Mouse (Mus musculus) lung, embryonic 14.5 days (tissue): ENCODE results near the gene Atpif1. TPM values are rescaled to one million over a fixed set of nuclear protein-coding genes. Genes with fewer than 3 reads are reported as not detected.

Experiments
- ATAC-seq: fragments of 200-750 bp; cut with Nextera tagmentation; 2 replicates; pipeline ENCODE4 v1.8.0; 2017; ENCODE audit warnings: mild to moderate bottlenecking, moderate TSS enrichment, moderate library complexity; ENCODE audit not compliant: insufficient read depth
- DNase-seq: peaks from one replicate; pipeline ENCODE4 v3.0.0-alpha.2; 2015
- H3K27ac ChIP-seq: fragments of 300-500 bp; sonication (generic); 2 replicates; pipeline ENCODE4 v1.5.1; 2014; ENCODE audit warnings: low read depth, mild to moderate bottlenecking, moderate library complexity
- H3K27me3 ChIP-seq: fragments of 300-500 bp; sonication (generic); 2 replicates; pipeline ENCODE4 v1.6.1; 2014; ENCODE audit warnings: low read length, control low read depth; ENCODE audit not compliant: insufficient read depth
- H3K36me3 ChIP-seq: fragments of 300-500 bp; sonication (generic); 2 replicates; pipeline ENCODE4 v1.6.1; 2014; ENCODE audit warnings: control low read depth; ENCODE audit not compliant: insufficient read depth
- H3K4me1 ChIP-seq: fragments of 300-500 bp; sonication (generic); 2 replicates; pipeline ENCODE4 v1.6.1; 2014; ENCODE audit warnings: antibody characterized with exemption, control low read depth; ENCODE audit not compliant: insufficient read depth
- H3K4me2 ChIP-seq: fragments of 300-500 bp; sonication (generic); 2 replicates; pipeline ENCODE4 v1.6.1; 2014; ENCODE audit warnings: mild to moderate bottlenecking
- H3K4me3 ChIP-seq: fragments of 300-500 bp; sonication (generic); 2 replicates; pipeline ENCODE4 v1.5.1; 2014; ENCODE audit warnings: low read depth, low read length
- H3K9ac ChIP-seq: fragments of 300-500 bp; sonication (generic); 2 replicates; pipeline ENCODE4 v1.6.1; 2014
- H3K9me3 ChIP-seq: fragments of 300-500 bp; sonication (generic); 2 replicates; pipeline ENCODE4 v1.6.1; 2016; ENCODE audit warnings: low read depth, low read length, control low read depth
- CTCF ChIP-seq: IDR thresholded peaks from 2 replicates; pipeline ENCODE4 v1.5.1; 2016; ENCODE audit warnings: antibody characterized with exemption, low read depth
- WGBS: fragments of 180-500 bp; shearing (Covaris S2); extraction: QIAGEN DNeasy Blood & Tissue Kit; methylation state at CpG from one replicate; pipeline ENCODE4 v1.1.7; 2014; 5-methylcytosine and 5-hydroxymethylcytosine counted together
- polyA plus RNA-seq: library from polyadenylated mRNA; unstranded; fragments of >200 nt; fragmentation: Nextera tagmentation; extraction: Ambion mirVana; gene quantifications from 2 replicates; pipeline ENCODE4 v1.2.1, GENCODE M21; 2014

Gene Atpif1
- polyA plus RNA-seq, 1 experiment from 2014 or later: 1,179 TPM

- Histone ChIP-seq H3K4me3 (no peak overlapping the region), H3K27me3 (no peaks in the 10 kb centered on the region), H3K27ac (no peak overlapping the region), H3K9ac (no peak overlapping the region), H3K9me3 (no peaks in the 10 kb centered on the region), H3K36me3 (peaks cover 21% of the 10 kb centered on the region), H3K4me1 (peaks cover 8% of the 10 kb centered on the region; the same call in 1 of the 2 replicates), H3K4me2 (no peak overlapping the region)
- ATAC-seq: no peak
- WGBS: 86% methylated on average over 8 of the region's 8 CpGs
- no peak for DNase-seq
- no peak for TF ChIP-seq CTCF
Measured at GRCm38 (mm10) chr4:132527917-132528522, 5.4 kb downstream of the Atpif1 start.

- Histone ChIP-seq H3K27me3 (no peaks in the 10 kb centered on the region), H3K27ac (no peak overlapping the region), H3K9me3 (no peaks in the 10 kb centered on the region), H3K4me2 (no peak overlapping the region), H3K9ac (no peak overlapping the region), H3K4me3 (no peak overlapping the region), H3K4me1 (peaks cover 4% of the 10 kb centered on the region; the same call in 1 of the 2 replicates), H3K36me3 (peaks cover 21% of the 10 kb centered on the region)
- WGBS: 40% methylated on average over 2 of the region's 2 CpGs
- peak; percentile 45 for TF ChIP-seq CTCF
- ATAC-seq (no peak), DNase-seq (peak; percentile 35)
Measured at GRCm38 (mm10) chr4:132526678-132527077, 6.8 kb downstream of the Atpif1 start.

GRCm38 (mm10) chr4:132524808-132525207 is 8.7 kb downstream of the Atpif1 start:
- 54% methylated on average over 6 of the region's 6 CpGs for WGBS
- Histone ChIP-seq H3K4me1 (peaks cover 4% of the 10 kb centered on the region; the same call in 1 of the 2 replicates), H3K36me3 (peaks cover 7% of the 10 kb centered on the region), H3K9ac (peak overlapping the region; percentile 14; the same call in 1 of the 2 replicates), H3K27me3 (no peaks in the 10 kb centered on the region), H3K27ac (0 out of 2 replicates have a peak overlapping the region, but pooled peaks have one; percentile 21), H3K4me3 (no peak overlapping the region), H3K4me2 (no peak overlapping the region), H3K9me3 (no peaks in the 10 kb centered on the region)
- DNase-seq (no peak), ATAC-seq (no peak)
- TF ChIP-seq CTCF: no peak

GRCm38 (mm10) chr4:132524321-132524741 is 9.1 kb downstream of the Atpif1 start:
- H3K27me3 ChIP-seq: no peaks in the 10 kb centered on the region
- no peak for TF ChIP-seq CTCF
- 23% methylated on average over 11 of the region's 11 CpGs for WGBS
- DNase-seq: peak; percentile 18
- no peak overlapping the region for H3K27ac ChIP-seq
- ATAC-seq: no peak
- H3K9ac ChIP-seq: peak overlapping the region; percentile 14; the same call in 1 of the 2 replicates
- H3K4me1 ChIP-seq: peaks cover 4% of the 10 kb centered on the region; the same call in 1 of the 2 replicates
- 0 out of 2 replicates have a peak, but pooled peaks cover 2% of the 10 kb centered on the region for H3K36me3 ChIP-seq
- H3K4me3 ChIP-seq: no peak overlapping the region
- no peak overlapping the region for H3K4me2 ChIP-seq
- H3K9me3 ChIP-seq: no peaks in the 10 kb centered on the region

- TF ChIP-seq CTCF: no peak
- H3K36me3 ChIP-seq: no peaks in the 10 kb centered on the region
- no peak overlapping the region for H3K27ac ChIP-seq
- no peaks in the 10 kb centered on the region for H3K27me3 ChIP-seq
- H3K9ac ChIP-seq: no peak overlapping the region
- ATAC-seq: no peak
- H3K4me2 ChIP-seq: no peak overlapping the region
- no peak overlapping the region for H3K4me3 ChIP-seq
- no peaks in the 10 kb centered on the region for H3K9me3 ChIP-seq
- no peak for DNase-seq
- WGBS: 95% methylated on average over 3 of the region's 3 CpGs
- H3K4me1 ChIP-seq: peaks cover 3% of the 10 kb centered on the region
Measured at GRCm38 (mm10) chr4:132519188-132519587, 14.3 kb downstream of the Atpif1 start.

- no peaks in the 10 kb centered on the region for H3K36me3 ChIP-seq
- H3K9ac ChIP-seq: no peak overlapping the region
- peaks cover 4% of the 10 kb centered on the region for H3K4me1 ChIP-seq
- no peaks in the 10 kb centered on the region for H3K27me3 ChIP-seq
- H3K4me3 ChIP-seq: no peak overlapping the region
- no peak for TF ChIP-seq CTCF
- DNase-seq (peak; percentile 30), ATAC-seq (no peak)
- WGBS: 66% methylated on average over 8 of the region's 8 CpGs
- no peak overlapping the region for H3K4me2 ChIP-seq
- no peaks in the 10 kb centered on the region for H3K9me3 ChIP-seq
- no peak overlapping the region for H3K27ac ChIP-seq
Measured at GRCm38 (mm10) chr4:132518066-132518465, 15.4 kb downstream of the Atpif1 start.

GRCm38 (mm10) chr4:132515369-132516155 is 17.9 kb downstream of the Atpif1 start:
- peak overlapping the region; percentile 45 for H3K4me3 ChIP-seq
- TF ChIP-seq CTCF: no peak
- WGBS: 21% methylated on average over 22 of the region's 22 CpGs
- H3K4me2 ChIP-seq: peak overlapping the region; percentile 96
- H3K36me3 ChIP-seq: no peaks in the 10 kb centered on the region
- no peaks in the 10 kb centered on the region for H3K27me3 ChIP-seq
- H3K27ac ChIP-seq: peak overlapping the region; percentile 93
- H3K9me3 ChIP-seq: no peaks in the 10 kb centered on the region
- peaks cover 4% of the 10 kb centered on the region for H3K4me1 ChIP-seq
- H3K9ac ChIP-seq: peak overlapping the region; percentile 49
- DNase-seq: peak; percentile 99
- peak; percentile 96 for ATAC-seq
